Mouse (Mus musculus) stomach, embryonic 16.5 days (tissue): ENCODE results near the gene Mylk. TPM values are rescaled to one million over a fixed set of nuclear protein-coding genes. Genes with fewer than 3 reads are reported as not detected.

Experiments used
- ATAC-seq: fragments of 200-750 bp; cut with Nextera tagmentation; 2 replicates; pipeline ENCODE4 v1.8.0; 2017; ENCODE audit warnings: moderate number of reproducible peaks, moderate TSS enrichment; ENCODE audit not compliant: insufficient read depth, low FRiP score
- H3K27ac ChIP-seq: fragments of 300-500 bp; sonication (generic); 2 replicates; pipeline ENCODE4 v1.5.1; 2014; ENCODE audit warnings: low read length
- H3K27me3 ChIP-seq: fragments of 300-500 bp; sonication (generic); 2 replicates; pipeline ENCODE4 v1.6.1; 2014; ENCODE audit warnings: low read length, control low read depth, mixed read lengths; ENCODE audit not compliant: control insufficient read depth, insufficient read depth
- H3K36me3 ChIP-seq: fragments of 300-500 bp; sonication (generic); 2 replicates; pipeline ENCODE4 v1.6.1; 2014; ENCODE audit warnings: low read length; ENCODE audit not compliant: control insufficient read depth, insufficient read depth
- H3K4me1 ChIP-seq: fragments of 300-500 bp; sonication (generic); 2 replicates; pipeline ENCODE4 v1.6.1; 2014; ENCODE audit warnings: low read length, control low read depth, mixed read lengths; ENCODE audit not compliant: control insufficient read depth, insufficient read depth
- H3K4me2 ChIP-seq: fragments of 300-500 bp; sonication (generic); 2 replicates; pipeline ENCODE4 v1.6.1; 2014; ENCODE audit warnings: low read depth, low read length, mixed read lengths
- H3K4me3 ChIP-seq: fragments of 300-500 bp; sonication (generic); replicated peaks from 2 replicates; pipeline ENCODE4 v1.5.1; 2014; ENCODE audit warnings: mild to moderate bottlenecking, low read length
- H3K9ac ChIP-seq: fragments of 300-500 bp; sonication (generic); 2 replicates; pipeline ENCODE4 v1.6.1; 2014; ENCODE audit warnings: low read length
- H3K9me3 ChIP-seq: fragments of 300-500 bp; sonication (generic); replicated peaks from 2 replicates; pipeline ENCODE4 v1.6.1; 2016; ENCODE audit warnings: low read length, control low read depth; ENCODE audit not compliant: control insufficient read depth
- WGBS: fragments of 180-500 bp; shearing (Covaris S2); extraction: QIAGEN DNeasy Blood & Tissue Kit; methylation state at CpG from one replicate; pipeline ENCODE4 v1.1.7; 2014; 5-methylcytosine and 5-hydroxymethylcytosine counted together
- polyA plus RNA-seq: library from polyadenylated mRNA; unstranded; fragments of >200 nt; fragmentation: Nextera tagmentation; extraction: Ambion mirVana; gene quantifications from 2 replicates; pipeline ENCODE4 v1.2.1, GENCODE M21; 2015

Mylk gene
- polyA plus RNA-seq, 1 experiment from 2014 or later, result 371 TPM

- Histone ChIP-seq H3K9ac (no peak overlapping the region), H3K4me2 (no peak overlapping the region), H3K4me1 (peaks cover 3% of the 10 kb centered on the region; the same call in 1 of the 2 replicates), H3K27me3 (no peaks in the 10 kb centered on the region), H3K9me3 (no peaks in the 10 kb centered on the region), H3K4me3 (no peak overlapping the region), H3K36me3 (no peaks in the 10 kb centered on the region), H3K27ac (no peak overlapping the region)
- ATAC-seq, result no peak
- 76% methylated on average over 7 of the region's 7 CpGs for WGBS
These were observed 109.1 kb downstream of the Mylk start for GRCm38 (mm10) chr16:34854066-34854465.

DNA sequence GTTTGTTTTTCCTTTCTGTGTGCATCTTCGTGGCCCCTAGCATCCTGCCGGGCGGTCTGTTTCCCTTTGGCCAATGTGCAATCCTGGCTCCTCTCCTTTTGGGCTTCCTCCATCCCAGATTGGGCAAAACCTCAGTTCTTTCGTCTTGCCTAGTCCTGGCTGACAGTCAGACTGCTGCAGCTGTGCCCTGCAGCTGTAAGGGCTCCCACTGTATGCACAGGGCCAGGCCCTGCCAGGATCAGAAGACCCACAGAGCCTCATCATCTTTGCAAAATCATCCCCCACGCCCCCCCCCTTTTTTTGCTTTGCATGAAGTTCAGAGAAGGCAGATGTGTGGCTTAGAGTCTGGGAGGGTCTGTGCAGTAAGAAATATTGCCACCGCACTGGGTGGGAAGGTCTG is 110.1 kb downstream of the Mylk start:
- no peaks in the 10 kb centered on the region for H3K27me3 ChIP-seq
- no peaks in the 10 kb centered on the region for H3K9me3 ChIP-seq
- no peaks in the 10 kb centered on the region for H3K36me3 ChIP-seq
- no peak overlapping the region for H3K9ac ChIP-seq
- no peak overlapping the region for H3K27ac ChIP-seq
- H3K4me1 ChIP-seq, result peaks cover 3% of the 10 kb centered on the region; the same call in 1 of the 2 replicates
- H3K4me3 ChIP-seq, result no peak overlapping the region
- ATAC-seq, result no peak
- WGBS, result 72% methylated on average over 6 of the region's 6 CpGs
- H3K4me2 ChIP-seq, result no peak overlapping the region

- no peak overlapping the region for H3K4me2 ChIP-seq
- H3K36me3 ChIP-seq, result no peaks in the 10 kb centered on the region
- no peak overlapping the region for H3K9ac ChIP-seq
- WGBS, result 62% methylated on average over 2 of the region's 2 CpGs
- no peak overlapping the region for H3K27ac ChIP-seq
- no peaks in the 10 kb centered on the region for H3K27me3 ChIP-seq
- peaks cover 3% of the 10 kb centered on the region; the same call in 1 of the 2 replicates for H3K4me1 ChIP-seq
- no peak overlapping the region for H3K4me3 ChIP-seq
- H3K9me3 ChIP-seq, result no peaks in the 10 kb centered on the region
- no peak for ATAC-seq
These were observed 110.7 kb downstream of the Mylk start for GRCm38 (mm10) chr16:34855751-34856150.

DNA sequence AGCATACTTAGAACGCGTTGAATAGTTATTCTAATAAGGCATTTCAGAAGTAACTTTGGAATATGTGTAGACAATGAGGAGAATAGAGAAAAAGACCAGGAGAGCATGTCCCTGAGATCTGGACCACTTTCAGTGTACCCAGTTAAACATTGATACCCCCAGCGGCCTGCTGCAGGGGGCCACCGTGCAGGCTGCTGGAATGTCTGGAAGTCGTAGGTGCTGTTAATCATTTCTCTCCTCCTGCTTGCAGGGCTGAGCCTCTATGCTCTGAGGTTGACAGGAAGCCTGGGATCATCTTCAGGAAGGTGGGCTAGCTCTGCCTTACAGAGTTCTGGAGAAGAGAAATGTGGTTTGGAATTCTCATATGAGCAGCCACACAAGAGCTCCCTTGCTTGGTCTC is 112.6 kb downstream of the Mylk start:
- no peak for ATAC-seq
- Histone ChIP-seq H3K36me3 (no peaks in the 10 kb centered on the region), H3K9me3 (no peaks in the 10 kb centered on the region), H3K4me2 (no peak overlapping the region), H3K27ac (no peak overlapping the region), H3K4me3 (no peak overlapping the region), H3K9ac (no peak overlapping the region), H3K27me3 (no peaks in the 10 kb centered on the region), H3K4me1 (peaks cover 3% of the 10 kb centered on the region; the same call in 1 of the 2 replicates)
- 42% methylated on average over 5 of the region's 5 CpGs for WGBS

- Histone ChIP-seq H3K27me3 (no peaks in the 10 kb centered on the region), H3K9ac (no peak overlapping the region), H3K4me1 (peaks cover 3% of the 10 kb centered on the region; the same call in 1 of the 2 replicates), H3K4me3 (no peak overlapping the region), H3K9me3 (no peaks in the 10 kb centered on the region), H3K27ac (no peak overlapping the region), H3K36me3 (no peaks in the 10 kb centered on the region), H3K4me2 (no peak overlapping the region)
- WGBS, result 75% methylated on average over 3 of the region's 3 CpGs
- ATAC-seq, result no peak
These were observed 115.8 kb downstream of the Mylk start for GRCm38 (mm10) chr16:34860761-34861160.

GRCm38 (mm10) chr16:34861744-34862365 is 116.8 kb downstream of the Mylk start:
- peaks cover 3% of the 10 kb centered on the region; the same call in 1 of the 2 replicates for H3K4me1 ChIP-seq
- H3K9ac ChIP-seq, result no peak overlapping the region
- H3K36me3 ChIP-seq, result no peaks in the 10 kb centered on the region
- H3K9me3 ChIP-seq, result no peaks in the 10 kb centered on the region
- WGBS, result 56% methylated on average over 10 of the region's 10 CpGs
- ATAC-seq, result peak; percentile 68; the same call in 1 of the 2 replicates
- H3K4me2 ChIP-seq, result no peak overlapping the region
- H3K27me3 ChIP-seq, result no peaks in the 10 kb centered on the region
- H3K27ac ChIP-seq, result peak overlapping the region; percentile 40; the same call in 1 of the 2 replicates
- H3K4me3 ChIP-seq, result no peak overlapping the region

DNA sequence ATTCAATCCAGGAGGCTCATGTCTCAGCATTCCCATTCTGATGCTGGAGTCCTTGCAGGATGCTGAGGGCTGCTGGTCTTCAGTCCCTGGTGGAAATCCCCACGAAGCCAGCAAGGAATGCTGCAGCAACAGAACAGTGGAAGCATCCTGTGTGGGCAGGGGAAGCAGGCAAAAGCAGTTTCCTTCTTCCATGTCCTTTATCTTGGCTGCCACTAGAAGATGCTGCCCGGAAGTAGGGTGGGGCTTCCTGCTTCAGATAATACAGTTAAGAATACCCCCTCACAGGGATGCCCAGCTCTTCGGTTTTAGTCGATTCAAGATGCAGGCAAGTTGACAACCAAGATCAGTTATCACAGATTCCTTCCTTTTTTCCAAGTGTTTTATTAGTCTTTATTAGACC is 120.4 kb downstream of the Mylk start:
- H3K27ac ChIP-seq, result no peak overlapping the region
- H3K36me3 ChIP-seq, result no peaks in the 10 kb centered on the region
- no peaks in the 10 kb centered on the region for H3K27me3 ChIP-seq
- WGBS, result 74% methylated on average over 4 of the region's 4 CpGs
- no peaks in the 10 kb centered on the region for H3K9me3 ChIP-seq
- H3K4me1 ChIP-seq, result no peaks in the 10 kb centered on the region
- no peak overlapping the region for H3K4me2 ChIP-seq
- H3K4me3 ChIP-seq, result no peak overlapping the region
- no peak overlapping the region for H3K9ac ChIP-seq
- no peak for ATAC-seq

GRCm38 (mm10) chr16:34867217-34867616 is 122.2 kb downstream of the Mylk start:
- WGBS, result 94% methylated on average over 2 of the region's 2 CpGs
- no peak overlapping the region for H3K4me2 ChIP-seq
- no peaks in the 10 kb centered on the region for H3K4me1 ChIP-seq
- ATAC-seq, result no peak
- no peak overlapping the region for H3K27ac ChIP-seq
- H3K9ac ChIP-seq, result no peak overlapping the region
- no peaks in the 10 kb centered on the region for H3K9me3 ChIP-seq
- H3K4me3 ChIP-seq, result no peak overlapping the region
- no peaks in the 10 kb centered on the region for H3K27me3 ChIP-seq
- H3K36me3 ChIP-seq, result no peaks in the 10 kb centered on the region

DNA sequence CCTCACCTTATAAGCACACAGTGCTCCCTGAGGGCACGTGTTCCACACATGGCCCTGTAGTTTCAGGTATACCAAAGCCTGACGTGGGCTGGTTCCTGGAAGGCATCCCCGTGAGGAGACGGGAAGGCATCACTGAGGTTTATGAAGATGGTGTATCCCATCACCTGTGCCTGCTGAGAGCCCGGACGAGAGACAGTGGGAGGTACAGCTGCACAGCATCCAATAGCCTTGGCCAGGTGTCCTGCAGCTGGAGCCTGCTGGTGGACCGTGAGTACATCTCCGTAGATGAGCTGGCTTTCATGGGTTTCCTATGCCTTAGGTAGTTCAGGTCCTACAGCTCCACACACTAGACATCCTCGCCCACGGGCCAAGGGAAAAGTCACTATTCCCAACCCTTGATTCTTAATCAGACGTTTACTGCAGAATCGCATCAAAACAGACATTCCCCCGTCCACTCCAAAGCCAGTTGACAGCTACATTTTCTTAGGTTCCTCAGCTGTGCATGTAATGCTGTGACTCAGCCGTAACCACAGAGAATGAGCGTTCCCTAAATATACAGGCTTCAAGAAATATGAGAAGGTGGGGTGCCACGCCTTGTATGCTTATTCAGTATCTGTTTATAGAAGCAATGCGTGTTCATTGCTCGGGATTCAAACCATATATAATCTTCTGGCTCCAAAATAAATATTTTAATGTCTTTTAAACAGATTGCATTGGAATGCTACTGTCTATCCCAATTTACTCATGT is 135.2 kb downstream of the Mylk start:
- no peaks in the 10 kb centered on the region for H3K9me3 ChIP-seq
- H3K4me3 ChIP-seq, result no peak overlapping the region
- no peaks in the 10 kb centered on the region for H3K27me3 ChIP-seq
- H3K27ac ChIP-seq, result peak overlapping the region; percentile 52; the same call in 1 of the 2 replicates
- no peak overlapping the region for H3K9ac ChIP-seq
- WGBS, result 61% methylated on average over 18 of the region's 18 CpGs
- ATAC-seq, result no peak
- H3K4me1 ChIP-seq, result peaks cover 11% of the 10 kb centered on the region
- H3K4me2 ChIP-seq, result no peak overlapping the region
- no peaks in the 10 kb centered on the region for H3K36me3 ChIP-seq
